8 mouse cellular contexts compared by ENCODE assay signal in the genomic region with DNA sequence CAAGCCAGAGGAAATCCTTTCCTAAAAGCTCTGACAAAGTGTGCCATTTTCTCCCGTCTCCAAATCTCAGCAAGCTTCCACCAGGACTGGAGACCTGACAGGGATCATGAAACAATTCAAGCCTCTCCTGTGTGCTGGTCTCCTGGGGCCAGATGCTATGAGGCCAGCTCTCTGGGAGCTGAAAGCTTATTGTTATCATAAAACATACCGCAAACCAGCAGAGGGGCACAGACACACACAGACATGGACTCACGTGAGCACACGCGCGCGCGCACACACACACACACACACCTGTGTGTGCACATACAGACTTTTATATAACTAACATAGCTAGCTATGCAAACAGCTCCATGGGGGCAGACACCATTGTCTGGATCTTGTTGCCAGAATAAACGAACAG. TPM values are rescaled to one million over a fixed set of nuclear protein-coding genes. Genes with fewer than 3 reads are reported as not detected.
DNase-seq lines count a peak whose midpoint lies in the region; ATAC-seq and TF ChIP-seq lines count a peak whose summit lies in the region.

No protein-coding gene starts in this region.

- H3K27me3 ChIP-seq in erythroblast, embryonic 14.5 days (ENCODE audit: control insufficient read depth): no peaks in the 10 kb centered on the region
- no peaks in the 10 kb centered on the region for H3K27me3 ChIP-seq in neural tube, embryonic 11.5 days (ENCODE audit: control insufficient read depth, insufficient read depth, low read length)
- H3K27me3 ChIP-seq in liver, embryonic 15.5 days: no peaks in the 10 kb centered on the region
- no peaks in the 10 kb centered on the region for H3K27me3 ChIP-seq in stomach, postnatal 0 days (ENCODE audit: control insufficient read depth, insufficient read depth, low read length)

- TF ChIP-seq EP300 in stomach, postnatal 0 days (optimal IDR thresholded peaks at IDR 0.05): no peak

- peak; percentile 19 for DNase-seq in neural tube, embryonic 11.5 days (ENCODE audit: low spot score)
- DNase-seq in neural tube, embryonic 10.5 days (ENCODE audit: extremely low spot score, low spot score): no peak
- peak; percentile 25 for DNase-seq in stomach, postnatal 0 days (ENCODE audit: low spot score)
- DNase-seq in urinary bladder, postnatal 4 days (ENCODE audit: low spot score in 2 of 2): no peak
- DNase-seq in c-Kit-positive CD71-positive TER-119-positive erythroid progenitor cells, embryonic 14.5 days (ENCODE audit: low spot score): no peak

- TF ChIP-seq CTCF in stomach, postnatal 0 days (IDR thresholded peaks at IDR 0.05; ENCODE audit: low read depth): no peak

- peak overlapping the region; percentile 88 for H3K4me3 ChIP-seq in erythroblast, embryonic 14.5 days (replicated peaks)
- peak overlapping the region; percentile 0; the same call in 1 of the 2 replicates for H3K4me3 ChIP-seq in neural tube, embryonic 11.5 days (ENCODE audit: low read depth, low read length)
- H3K4me3 ChIP-seq in liver, embryonic 15.5 days (replicated peaks): peak overlapping the region; percentile 93
- H3K4me3 ChIP-seq in stomach, postnatal 0 days (ENCODE audit: low read depth, low read length): no peak overlapping the region

- no peak overlapping the region for H3K27ac ChIP-seq in neural tube, embryonic 11.5 days (ENCODE audit: low read depth, low read length)
- H3K27ac ChIP-seq in liver, embryonic 15.5 days (replicated peaks): no peak overlapping the region
- no peak overlapping the region for H3K27ac ChIP-seq in stomach, postnatal 0 days (replicated peaks)

- peaks cover 3% of the 10 kb centered on the region; the same call in 1 of the 2 replicates for H3K9me3 ChIP-seq in erythroblast, embryonic 14.5 days (ENCODE audit: control insufficient read depth, low read length)
- H3K9me3 ChIP-seq in neural tube, embryonic 11.5 days (ENCODE audit: control insufficient read depth, low read length): no peaks in the 10 kb centered on the region
- no peaks in the 10 kb centered on the region for H3K9me3 ChIP-seq in liver, embryonic 15.5 days (replicated peaks)
- no peaks in the 10 kb centered on the region for H3K9me3 ChIP-seq in stomach, postnatal 0 days (ENCODE audit: control insufficient read depth, low read length)

- ATAC-seq in erythroblast, adult 5-6 weeks (replicated peaks; ENCODE audit: low FRiP score, poor library complexity, severe bottlenecking): no peak
- no peak for ATAC-seq in neural tube, embryonic 11.5 days (ENCODE audit: insufficient read depth, low FRiP score, low TSS enrichment)
- no peak for ATAC-seq in liver, embryonic 15.5 days (ENCODE audit: insufficient read depth)
- ATAC-seq in stomach, postnatal 0 days (ENCODE audit: low FRiP score, low TSS enrichment): no peak

- H3K4me2 ChIP-seq in neural tube, embryonic 11.5 days (ENCODE audit: low read depth): peak overlapping the region; percentile 83
- H3K4me2 ChIP-seq in liver, embryonic 15.5 days: peak overlapping the region; percentile 100
- peak overlapping the region; percentile 93; the same call in 1 of the 2 replicates for H3K4me2 ChIP-seq in stomach, postnatal 0 days (replicated peaks; ENCODE audit: low read depth)

- H3K36me3 ChIP-seq in erythroblast, embryonic 14.5 days (ENCODE audit: control insufficient read depth): peaks cover 15% of the 10 kb centered on the region
- H3K36me3 ChIP-seq in neural tube, embryonic 11.5 days (ENCODE audit: control insufficient read depth, insufficient read depth, low read length): no peaks in the 10 kb centered on the region
- no peaks in the 10 kb centered on the region for H3K36me3 ChIP-seq in liver, embryonic 15.5 days (replicated peaks)
- no peaks in the 10 kb centered on the region for H3K36me3 ChIP-seq in stomach, postnatal 0 days (ENCODE audit: control insufficient read depth, insufficient read depth, low read length)

- WGBS in neural tube, embryonic 11.5 days: 80% methylated on average over 9 of the region's 9 CpGs
- 74% methylated on average over 9 of the region's 9 CpGs for WGBS in liver, embryonic 15.5 days (ENCODE audit: insufficient replicate concordance)
- WGBS in stomach, postnatal 0 days: 61% methylated on average over 9 of the region's 9 CpGs

- H3K4me1 ChIP-seq in erythroblast, embryonic 14.5 days (ENCODE audit: control insufficient read depth): peaks cover 65% of the 10 kb centered on the region
- peaks cover 8% of the 10 kb centered on the region for H3K4me1 ChIP-seq in neural tube, embryonic 11.5 days (ENCODE audit: control insufficient read depth, insufficient read depth, low read length)
- H3K4me1 ChIP-seq in liver, embryonic 15.5 days (replicated peaks): peaks cover 60% of the 10 kb centered on the region
- 0 out of 2 replicates have a peak, but pooled peaks cover 4% of the 10 kb centered on the region for H3K4me1 ChIP-seq in stomach, postnatal 0 days (replicated peaks; ENCODE audit: control insufficient read depth, insufficient read depth)

- no peak overlapping the region for H3K9ac ChIP-seq in neural tube, embryonic 11.5 days (ENCODE audit: low read length)
- no peak overlapping the region for H3K9ac ChIP-seq in liver, embryonic 15.5 days
- H3K9ac ChIP-seq in stomach, postnatal 0 days (ENCODE audit: low read length): no peak overlapping the region

RNA-seq across cellular contexts. Expression of a gene that starts 1.5 kb away (rescaled TPM):
- 0.60 and 0.71 TPM in 2 replicates for polyA plus RNA-seq in erythroblast, embryonic 14.5 days (2012)
- total RNA-seq in erythroblast, adult 5-6 weeks (2015; ENCODE audit: low replicate concordance): 2.1 and 7.1 TPM in 2 replicates
- 4.0 and 5.5 TPM in 2 replicates for total RNA-seq in erythroblast, adult 5-6 weeks (2017; ENCODE audit: low replicate concordance)
- 9.8 TPM in 2 replicates for polyA plus RNA-seq in neural tube, embryonic 11.5 days (2014; fragmentation: Nextera tagmentation; extraction: Ambion mirVana)
- 4.0 and 4.5 TPM in 2 replicates for polyA plus RNA-seq in liver, embryonic 15.5 days (2015; fragmentation: Nextera tagmentation; extraction: Ambion mirVana)
- polyA plus RNA-seq in stomach, postnatal 0 days (2015; fragmentation: Nextera tagmentation; extraction: Ambion mirVana): 3.7 and 4.1 TPM in 2 replicates

RNA-seq across cellular contexts. Expression of a gene that starts 25.0 kb away (rescaled TPM):
- polyA plus RNA-seq in erythroblast, embryonic 14.5 days (2012): 1.9 and 3.5 TPM in 2 replicates
- total RNA-seq in erythroblast, adult 5-6 weeks (2015; ENCODE audit: low replicate concordance): 27.6 and 42.7 TPM in 2 replicates
- total RNA-seq in erythroblast, adult 5-6 weeks (2017; ENCODE audit: low replicate concordance): 14.1 and 28.4 TPM in 2 replicates
- 168 and 187 TPM in 2 replicates for polyA plus RNA-seq in neural tube, embryonic 11.5 days (2014; fragmentation: Nextera tagmentation; extraction: Ambion mirVana)
- polyA plus RNA-seq in liver, embryonic 15.5 days (2015; fragmentation: Nextera tagmentation; extraction: Ambion mirVana): 115 and 126 TPM in 2 replicates
- polyA plus RNA-seq in stomach, postnatal 0 days (2015; fragmentation: Nextera tagmentation; extraction: Ambion mirVana): 243 and 257 TPM in 2 replicates

Comparison
In these comparisons a context has a peak if more than half of its experiments do, and no peak if none do; other contexts are left out.
1. DNase-seq: peak in neural tube, embryonic 11.5 days (single experiment) and stomach, postnatal 0 days (single experiment); none in neural tube, embryonic 10.5 days (single experiment), urinary bladder, postnatal 4 days (0 of 2) and c-Kit-positive CD71-positive TER-119-positive erythroid progenitor cells, embryonic 14.5 days (single experiment).
2. RNA of a gene that starts 25.0 kb away (polyA plus RNA-seq): 243 to 257 TPM in stomach, postnatal 0 days, 168 to 187 TPM in neural tube, embryonic 11.5 days and 115 to 126 TPM in liver, embryonic 15.5 days; 1.9 to 3.5 TPM in erythroblast, embryonic 14.5 days; every median in the first group is over 10 times any median in the second.
3. Peak in every context shown above with its lines, with median percentiles within 50 percentile points of each other: H3K4me2 ChIP-seq.